Mouse (Mus musculus): Measurements from ENCODE around the gene Lkaaear1. TPM values are rescaled to one million over a fixed set of nuclear protein-coding genes. Genes with fewer than 3 reads are reported as not detected.

Lkaaear1 gene
- total RNA-seq (2014; rRNA removed): not detected in 2 replicates
- polyA plus RNA-seq (2015; fragmentation: Nextera tagmentation; extraction: Ambion mirVana): not detected in 2 replicates

- Histone ChIP-seq H3K36me3 (ENCODE audit: insufficient read depth) (no peaks in the 10 kb centered on the region), H3K4me3 (ENCODE audit: low read depth, low read length) (no peak within 1 kb of the TSS), H3K4me1 (ENCODE audit: insufficient read depth) (no peaks in the 10 kb centered on the region), H3K27me3 (ENCODE audit: insufficient read depth, low read length) (no peaks in the 10 kb centered on the region), H3K9ac (no peak within 1 kb of the TSS), H3K9me3 (ENCODE audit: low read length) (no peaks in the 10 kb centered on the region), H3K4me2 (ENCODE audit: low read depth) (no peak within 1 kb of the TSS), H3K27ac (ENCODE audit: low read depth, low read length) (no peak within 1 kb of the TSS)
- no peak for DNase-seq
- ATAC-seq: no peak
- TF ChIP-seq CTCF (IDR thresholded peaks at IDR 0.05; ENCODE audit: low read depth): no peak
- 40% methylated on average over 5 of the region's 5 CpGs for WGBS
Observed at GRCm38 (mm10) chr2:181698241-181698640, at the start of gene Lkaaear1. Gene Lkaaear1, minus strand, starts transcription at chr2:181698442.

- DNase-seq: no peak
- H3K4me1 ChIP-seq (ENCODE audit: insufficient read depth): no peaks in the 10 kb centered on the region
- no peak overlapping the region for H3K4me2 ChIP-seq (ENCODE audit: low read depth)
- no peak for ATAC-seq
- H3K9me3 ChIP-seq (ENCODE audit: low read length): no peaks in the 10 kb centered on the region
- no peak overlapping the region for H3K27ac ChIP-seq (ENCODE audit: low read depth, low read length)
- H3K36me3 ChIP-seq (ENCODE audit: insufficient read depth): 0 out of 2 replicates have a peak, but pooled peaks cover 8% of the 10 kb centered on the region
- no peaks in the 10 kb centered on the region for H3K27me3 ChIP-seq (ENCODE audit: insufficient read depth, low read length)
- TF ChIP-seq CTCF (IDR thresholded peaks at IDR 0.05; ENCODE audit: low read depth): no peak
- no peak overlapping the region for H3K4me3 ChIP-seq (ENCODE audit: low read depth, low read length)
- H3K9ac ChIP-seq: no peak overlapping the region
- 68% methylated on average over 3 of the region's 3 CpGs for WGBS
Observed at GRCm38 (mm10) chr2:181730051-181730450, 31.8 kb upstream of the Lkaaear1 start.

GRCm38 (mm10) chr2:181727659-181728262, 29.5 kb upstream of the Lkaaear1 start:
- H3K4me3 ChIP-seq (ENCODE audit: low read depth, low read length): no peak overlapping the region
- no peak overlapping the region for H3K4me2 ChIP-seq (ENCODE audit: low read depth)
- peaks cover 15% of the 10 kb centered on the region; the same call in 1 of the 2 replicates for H3K36me3 ChIP-seq (ENCODE audit: insufficient read depth)
- DNase-seq: no peak
- no peak for TF ChIP-seq CTCF (IDR thresholded peaks at IDR 0.05; ENCODE audit: low read depth)
- H3K9ac ChIP-seq: no peak overlapping the region
- no peaks in the 10 kb centered on the region for H3K4me1 ChIP-seq (ENCODE audit: insufficient read depth)
- WGBS: 23% methylated on average over 9 of the region's 9 CpGs
- ATAC-seq: peak; percentile 25; the same call in 1 of the 2 replicates
- H3K27ac ChIP-seq (ENCODE audit: low read depth, low read length): no peak overlapping the region
- no peaks in the 10 kb centered on the region for H3K27me3 ChIP-seq (ENCODE audit: insufficient read depth, low read length)
- H3K9me3 ChIP-seq (ENCODE audit: low read length): no peaks in the 10 kb centered on the region

GRCm38 (mm10) chr2:181722213-181722612, 24.0 kb upstream of the Lkaaear1 start:
- H3K36me3 ChIP-seq (ENCODE audit: insufficient read depth): peaks cover 27% of the 10 kb centered on the region
- H3K9ac ChIP-seq: no peak overlapping the region
- H3K27me3 ChIP-seq (ENCODE audit: insufficient read depth, low read length): no peaks in the 10 kb centered on the region
- DNase-seq: peak; percentile 54
- TF ChIP-seq CTCF (IDR thresholded peaks at IDR 0.05; ENCODE audit: low read depth): peak; percentile 78
- H3K4me1 ChIP-seq (ENCODE audit: insufficient read depth): no peaks in the 10 kb centered on the region
- H3K9me3 ChIP-seq (ENCODE audit: low read length): no peaks in the 10 kb centered on the region
- no peak overlapping the region for H3K4me3 ChIP-seq (ENCODE audit: low read depth, low read length)
- ATAC-seq: peak; percentile 50
- H3K27ac ChIP-seq (ENCODE audit: low read depth, low read length): no peak overlapping the region
- 15% methylated on average over 3 of the region's 3 CpGs for WGBS
- H3K4me2 ChIP-seq (ENCODE audit: low read depth): no peak overlapping the region

GRCm38 (mm10) chr2:181721200-181721599, 23.0 kb upstream of the Lkaaear1 start:
- DNase-seq (no peak), ATAC-seq (no peak)

GRCm38 (mm10) chr2:181720061-181720460, 21.8 kb upstream of the Lkaaear1 start:
- Histone ChIP-seq H3K4me1 (ENCODE audit: insufficient read depth) (peaks cover 6% of the 10 kb centered on the region; the same call in 1 of the 2 replicates), H3K27me3 (ENCODE audit: insufficient read depth, low read length) (no peaks in the 10 kb centered on the region)
- WGBS: 38% methylated on average over 3 of the region's 3 CpGs

More at GRCm38 (mm10) chr2:181721200-181721599, 23.0 kb upstream of the Lkaaear1 start:
- H3K9ac ChIP-seq: no peak overlapping the region
- no peak overlapping the region for H3K27ac ChIP-seq (ENCODE audit: low read depth, low read length)
- H3K9me3 ChIP-seq (ENCODE audit: low read length): no peaks in the 10 kb centered on the region
- no peak overlapping the region for H3K4me3 ChIP-seq (ENCODE audit: low read depth, low read length)
- no peak overlapping the region for H3K4me2 ChIP-seq (ENCODE audit: low read depth)
- H3K27me3 ChIP-seq (ENCODE audit: insufficient read depth, low read length): no peaks in the 10 kb centered on the region
- peaks cover 27% of the 10 kb centered on the region for H3K36me3 ChIP-seq (ENCODE audit: insufficient read depth)
- TF ChIP-seq CTCF (IDR thresholded peaks at IDR 0.05; ENCODE audit: low read depth): no peak
- H3K4me1 ChIP-seq (ENCODE audit: insufficient read depth): peaks cover 4% of the 10 kb centered on the region; the same call in 1 of the 2 replicates

GRCm38 (mm10) chr2:181716991-181717390, 18.7 kb upstream of the Lkaaear1 start:
- no peaks in the 10 kb centered on the region for H3K27me3 ChIP-seq (ENCODE audit: insufficient read depth, low read length)
- no peaks in the 10 kb centered on the region for H3K9me3 ChIP-seq (ENCODE audit: low read length)
- H3K4me1 ChIP-seq (ENCODE audit: insufficient read depth): peaks cover 13% of the 10 kb centered on the region
- H3K27ac ChIP-seq (ENCODE audit: low read depth, low read length): no peak overlapping the region
- peak overlapping the region; percentile 68 for H3K4me2 ChIP-seq (ENCODE audit: low read depth)
- WGBS: 47% methylated on average over 3 of the region's 3 CpGs
- peaks cover 20% of the 10 kb centered on the region for H3K36me3 ChIP-seq (ENCODE audit: insufficient read depth)
- no peak for ATAC-seq
- DNase-seq: peak; percentile 18
- H3K4me3 ChIP-seq (ENCODE audit: low read depth, low read length): 0 out of 2 replicates have a peak overlapping the region, but pooled peaks have one; percentile 48
- no peak for TF ChIP-seq CTCF (IDR thresholded peaks at IDR 0.05; ENCODE audit: low read depth)
- H3K9ac ChIP-seq: no peak overlapping the region

More at GRCm38 (mm10) chr2:181720061-181720460, 21.8 kb upstream of the Lkaaear1 start:
- Histone ChIP-seq H3K27ac (ENCODE audit: low read depth, low read length) (no peak overlapping the region), H3K9ac (no peak overlapping the region), H3K9me3 (ENCODE audit: low read length) (no peaks in the 10 kb centered on the region), H3K4me3 (ENCODE audit: low read depth, low read length) (no peak overlapping the region), H3K36me3 (ENCODE audit: insufficient read depth) (peaks cover 27% of the 10 kb centered on the region), H3K4me2 (ENCODE audit: low read depth) (no peak overlapping the region)
- TF ChIP-seq CTCF (IDR thresholded peaks at IDR 0.05; ENCODE audit: low read depth): peak; percentile 10; the same call in 1 of the 2 replicates
- no peak for ATAC-seq
- DNase-seq: no peak

Data from forebrain, postnatal 0 days (tissue).